Mouse (Mus musculus): ENCODE results near the gene Crisp2. TPM values are rescaled to one million over a fixed set of nuclear protein-coding genes. Genes with fewer than 3 reads are reported as not detected.

Gene Crisp2
- total and polyA plus RNA-seq, 3 experiments = 0.08 to 17.6 (median 6.9) TPM

DNA sequence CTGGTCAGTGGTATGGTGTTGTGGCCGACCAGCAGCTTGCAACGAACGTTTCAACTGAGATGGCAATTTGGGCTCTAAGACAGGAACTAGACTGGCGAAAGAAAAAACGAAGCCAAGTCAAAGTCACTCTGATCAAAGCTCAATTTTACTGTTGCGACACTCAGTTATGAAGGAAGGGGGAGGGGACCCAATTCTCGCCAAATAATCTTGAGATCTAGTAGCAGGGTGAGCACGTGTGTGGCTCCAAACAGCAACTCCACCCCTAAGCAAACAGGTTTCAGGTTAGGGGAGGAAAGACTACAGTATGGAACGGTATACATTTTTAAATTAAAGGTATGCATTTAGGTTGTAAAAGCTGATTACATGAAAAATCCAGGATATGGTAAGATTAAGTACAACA is 14.7 kb upstream of the Crisp2 start:
- Histone ChIP-seq H3K4me3 (ENCODE audit: low read depth, low read length) (no peak overlapping the region; the same call in 1 of the 2 replicates), H3K9me3 (replicated peaks) (no peaks in the 10 kb centered on the region), H3K4me1 (ENCODE audit: insufficient read depth, low read depth, low read length) (peaks cover 58% of the 10 kb centered on the region), H3K36me3 (replicated peaks) (peaks cover 20% of the 10 kb centered on the region), H3K27me3 (ENCODE audit: insufficient read depth, low read length) (no peaks in the 10 kb centered on the region)
- ATAC-seq (ENCODE audit: extremely low read depth, insufficient number of reproducible peaks, low FRiP score, poor library complexity, severe bottlenecking) = peak; percentile 65; the same call in 1 of the 2 replicates
- TF ChIP-seq GATA1 (IDR thresholded peaks at IDR 0.05; ENCODE audit: borderline replicate concordance, low read length) (no peak), CTCF (IDR thresholded peaks at IDR 0.05; ENCODE audit: low read depth, low read length) (no peak)
- DNase-seq (ENCODE audit: low spot score) = no peak

DNA sequence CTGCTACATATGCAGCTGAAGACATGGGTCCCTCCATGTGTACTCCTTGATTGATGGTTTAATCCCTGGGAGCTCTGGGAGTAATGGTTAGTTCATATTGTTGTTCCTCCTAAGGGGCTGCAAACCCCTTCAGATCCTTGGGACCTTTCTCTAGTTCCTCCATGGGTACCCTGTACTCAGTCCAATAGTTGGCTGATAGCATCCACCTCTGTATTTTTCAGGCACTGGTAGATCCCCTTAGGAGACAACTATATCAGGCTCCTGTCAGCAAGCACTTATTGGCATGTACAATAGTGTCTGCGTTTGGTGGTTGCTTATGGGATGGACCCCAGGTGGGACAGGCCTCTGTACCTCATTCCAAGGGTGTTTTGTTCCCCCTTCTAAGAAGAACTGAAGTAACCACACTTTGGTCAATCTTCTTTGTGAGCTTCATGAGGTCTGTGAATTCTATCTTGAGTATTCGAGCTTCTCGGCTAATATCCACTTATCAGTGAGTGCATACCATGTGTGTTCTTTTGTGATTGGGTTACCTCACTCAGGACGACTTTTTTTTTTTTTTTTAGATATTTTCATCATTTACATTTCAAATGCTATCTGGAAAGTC is 10.6 kb upstream of the Crisp2 start:
- peaks cover 55% of the 10 kb centered on the region for H3K4me1 ChIP-seq (ENCODE audit: insufficient read depth, low read depth, low read length)
- ATAC-seq (ENCODE audit: extremely low read depth, insufficient number of reproducible peaks, low FRiP score, poor library complexity, severe bottlenecking) (peak; percentile 52), DNase-seq (ENCODE audit: low spot score) (no peak)
- peaks cover 5% of the 10 kb centered on the region for H3K36me3 ChIP-seq (replicated peaks)
- H3K9me3 ChIP-seq (replicated peaks) = no peaks in the 10 kb centered on the region
- H3K27me3 ChIP-seq (ENCODE audit: insufficient read depth, low read length) = no peaks in the 10 kb centered on the region
- no peak for TF ChIP-seq GATA1 (IDR thresholded peaks at IDR 0.05; ENCODE audit: borderline replicate concordance, low read length)
- no peak for TF ChIP-seq POLR2AphosphoS5 (IDR thresholded peaks at IDR 0.05; ENCODE audit: insufficient replicate concordance, low read depth, low read length)
- no peak for TF ChIP-seq GATA2 (IDR thresholded peaks at IDR 0.05; ENCODE audit: borderline replicate concordance, low read depth, low read length)
- TF ChIP-seq TAL1 (conservative IDR thresholded peaks at IDR 0.05; ENCODE audit: low read depth, low read length) = no peak; the same call in 1 of the 2 replicates
- no peak for TF ChIP-seq CTCF (IDR thresholded peaks at IDR 0.05; ENCODE audit: low read depth, low read length)
- peak overlapping the region; percentile 45; the same call in 1 of the 2 replicates for H3K4me3 ChIP-seq (ENCODE audit: low read depth, low read length)

DNA sequence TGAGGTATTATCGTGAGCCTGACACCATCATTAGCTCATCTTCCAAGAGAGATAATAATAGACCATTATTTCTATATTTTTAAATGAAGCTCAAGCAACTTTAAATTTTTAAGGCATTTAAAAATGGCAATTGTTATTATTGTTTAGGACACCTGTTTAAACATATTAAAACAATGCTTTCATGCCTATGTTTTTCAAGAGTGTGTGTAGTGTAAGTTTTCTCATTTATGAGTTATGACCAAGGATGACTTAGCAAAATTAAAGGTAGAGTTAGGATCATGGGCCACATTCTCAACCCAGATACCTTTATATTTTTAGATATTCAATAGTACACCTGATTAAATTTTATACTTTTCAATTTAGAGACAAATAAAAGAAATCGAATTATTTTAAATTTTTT is 5.5 kb upstream of the Crisp2 start:
- peak overlapping the region; percentile 68 for H3K4me3 ChIP-seq (ENCODE audit: low read depth, low read length)
- H3K4me1 ChIP-seq (ENCODE audit: insufficient read depth, low read depth, low read length) = peaks cover 46% of the 10 kb centered on the region
- no peaks in the 10 kb centered on the region for H3K9me3 ChIP-seq (replicated peaks)
- peaks cover 2% of the 10 kb centered on the region for H3K36me3 ChIP-seq (replicated peaks)
- ATAC-seq (ENCODE audit: extremely low read depth, insufficient number of reproducible peaks, low FRiP score, poor library complexity, severe bottlenecking) = no peak
- TF ChIP-seq TAL1 (conservative IDR thresholded peaks at IDR 0.05; ENCODE audit: low read depth, low read length) = no peak
- TF ChIP-seq GATA1 (IDR thresholded peaks at IDR 0.05; ENCODE audit: borderline replicate concordance, low read length) = no peak
- no peak for TF ChIP-seq CTCF (IDR thresholded peaks at IDR 0.05; ENCODE audit: low read depth, low read length)
- no peak for TF ChIP-seq GATA2 (IDR thresholded peaks at IDR 0.05; ENCODE audit: borderline replicate concordance, low read depth, low read length)
- TF ChIP-seq POLR2AphosphoS5 (IDR thresholded peaks at IDR 0.05; ENCODE audit: insufficient replicate concordance, low read depth, low read length) = no peak
- DNase-seq (ENCODE audit: low spot score) = no peak
- no peaks in the 10 kb centered on the region for H3K27me3 ChIP-seq (ENCODE audit: insufficient read depth, low read length)

DNA sequence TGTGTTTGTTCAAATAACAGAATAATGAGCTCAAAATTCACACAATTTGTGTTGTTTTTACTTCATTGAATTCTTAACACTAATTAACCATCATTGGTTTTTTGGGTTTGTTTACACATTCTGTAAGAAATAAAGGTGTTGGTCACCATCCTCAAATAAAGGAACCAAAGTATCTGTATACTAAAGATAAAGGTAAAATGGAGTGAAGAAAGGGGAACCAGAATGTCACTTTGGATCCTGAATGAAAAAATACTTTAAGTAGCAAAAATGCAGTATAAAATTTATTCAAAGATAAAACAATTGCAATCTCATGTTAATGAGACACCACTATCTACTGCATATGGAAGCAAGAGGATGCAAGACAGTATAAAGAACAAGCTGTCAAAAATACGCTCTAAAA is 4.8 kb upstream of the Crisp2 start:
- DNase-seq (ENCODE audit: low spot score) (no peak), ATAC-seq (ENCODE audit: extremely low read depth, insufficient number of reproducible peaks, low FRiP score, poor library complexity, severe bottlenecking) (no peak)
- peak overlapping the region; percentile 68 for H3K4me3 ChIP-seq (ENCODE audit: low read depth, low read length)
- TF ChIP-seq POLR2AphosphoS5 (IDR thresholded peaks at IDR 0.05; ENCODE audit: insufficient replicate concordance, low read depth, low read length) (no peak), CTCF (IDR thresholded peaks at IDR 0.05; ENCODE audit: low read depth, low read length) (no peak), TAL1 (conservative IDR thresholded peaks at IDR 0.05; ENCODE audit: low read depth, low read length) (no peak; the same call in 1 of the 2 replicates), GATA1 (IDR thresholded peaks at IDR 0.05; ENCODE audit: borderline replicate concordance, low read length) (no peak), GATA2 (IDR thresholded peaks at IDR 0.05; ENCODE audit: borderline replicate concordance, low read depth, low read length) (no peak)
- H3K4me1 ChIP-seq (ENCODE audit: insufficient read depth, low read depth, low read length) = peaks cover 44% of the 10 kb centered on the region
- H3K27me3 ChIP-seq (ENCODE audit: insufficient read depth, low read length) = no peaks in the 10 kb centered on the region
- H3K36me3 ChIP-seq (replicated peaks) = no peaks in the 10 kb centered on the region
- no peaks in the 10 kb centered on the region for H3K9me3 ChIP-seq (replicated peaks)

DNA sequence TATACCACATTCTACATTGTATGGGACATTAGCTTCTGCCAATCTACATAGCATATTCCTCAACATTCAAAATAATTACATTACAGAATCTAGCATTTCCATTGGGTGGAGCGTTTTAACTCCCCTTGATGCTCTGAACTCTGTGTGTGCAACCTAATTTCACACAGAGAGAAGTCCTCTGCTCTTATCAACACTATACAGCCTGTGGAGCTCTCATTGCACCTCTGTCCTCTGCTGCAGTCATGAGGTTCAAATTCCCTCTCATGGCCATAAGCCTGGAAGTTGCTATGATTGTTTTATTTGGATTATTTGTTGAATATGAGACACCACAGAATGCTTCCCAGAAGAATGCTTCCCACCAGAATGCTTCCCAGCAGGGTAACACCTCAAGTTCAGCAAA is 4.1 kb upstream of the Crisp2 start, which contains the start of gene Rhag:
TSS of gene Rhag (plus strand) at position 193 of the 400 bp plus-strand sequence.
- ATAC-seq (ENCODE audit: extremely low read depth, insufficient number of reproducible peaks, low FRiP score, poor library complexity, severe bottlenecking) = peak; percentile 64
- H3K36me3 ChIP-seq (replicated peaks) = no peaks in the 10 kb centered on the region
- H3K27me3 ChIP-seq (ENCODE audit: insufficient read depth, low read length) = no peaks in the 10 kb centered on the region
- no peaks in the 10 kb centered on the region for H3K9me3 ChIP-seq (replicated peaks)
- no peak for DNase-seq (ENCODE audit: low spot score)
- H3K4me1 ChIP-seq (ENCODE audit: insufficient read depth, low read depth, low read length) = peaks cover 42% of the 10 kb centered on the region
- no peak for TF ChIP-seq GATA1 (IDR thresholded peaks at IDR 0.05; ENCODE audit: borderline replicate concordance, low read length)
- peak; percentile 76 for TF ChIP-seq TAL1 (conservative IDR thresholded peaks at IDR 0.05; ENCODE audit: low read depth, low read length)
- peak within 1 kb of the TSS; percentile 68 for H3K4me3 ChIP-seq (ENCODE audit: low read depth, low read length)

DNA sequence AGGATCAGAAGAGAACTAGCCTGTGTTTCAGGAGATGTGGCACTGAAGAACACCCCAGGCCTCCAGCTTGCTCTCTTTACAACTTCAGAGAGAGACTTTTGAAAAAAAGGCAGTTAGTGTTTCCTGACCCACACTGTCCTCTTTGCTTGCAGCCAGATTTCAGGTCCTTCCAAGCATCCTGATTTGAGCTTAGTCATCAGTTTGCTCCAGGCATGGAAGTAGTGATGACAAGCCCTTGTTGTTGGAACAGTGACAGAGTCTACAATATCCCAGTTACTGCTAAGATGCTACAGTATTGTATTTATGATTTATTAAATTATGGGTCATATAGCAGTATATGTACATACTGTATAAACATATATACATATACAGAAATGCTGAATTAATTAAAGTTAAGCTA is 1.3 kb upstream of the Crisp2 start:
- no peak for ATAC-seq (ENCODE audit: extremely low read depth, insufficient number of reproducible peaks, low FRiP score, poor library complexity, severe bottlenecking)
- Histone ChIP-seq H3K9me3 (replicated peaks) (no peaks in the 10 kb centered on the region), H3K4me1 (ENCODE audit: insufficient read depth, low read depth, low read length) (peaks cover 56% of the 10 kb centered on the region)

More for the DNA sequence above, 1.3 kb upstream of the Crisp2 start:
- TF ChIP-seq POLR2AphosphoS5 (IDR thresholded peaks at IDR 0.05; ENCODE audit: insufficient replicate concordance, low read depth, low read length) (no peak), GATA1 (IDR thresholded peaks at IDR 0.05; ENCODE audit: borderline replicate concordance, low read length) (no peak), TAL1 (conservative IDR thresholded peaks at IDR 0.05; ENCODE audit: low read depth, low read length) (no peak), CTCF (IDR thresholded peaks at IDR 0.05; ENCODE audit: low read depth, low read length) (no peak), GATA2 (IDR thresholded peaks at IDR 0.05; ENCODE audit: borderline replicate concordance, low read depth, low read length) (no peak)
- H3K36me3 ChIP-seq (replicated peaks) = no peaks in the 10 kb centered on the region
- DNase-seq (ENCODE audit: low spot score) = no peak
- H3K27me3 ChIP-seq (ENCODE audit: insufficient read depth, low read length) = no peaks in the 10 kb centered on the region
- H3K4me3 ChIP-seq (ENCODE audit: low read depth, low read length) = no peak overlapping the region; the same call in 1 of the 2 replicates
